Mouse (Mus musculus) heart, embryonic 13.5 days (tissue): ENCODE results near the gene Lonrf2. TPM values are rescaled to one million over a fixed set of nuclear protein-coding genes. Genes with fewer than 3 reads are reported as not detected.
A peak's percentile ranks its signal among the peaks of the same experiment; 100 is the strongest.

Source experiments
- ATAC-seq: fragments of 200-750 bp; cut with Nextera tagmentation; 2 replicates; pipeline ENCODE4 v1.8.0; 2017; ENCODE audit warnings: moderate TSS enrichment; ENCODE audit not compliant: insufficient number of reproducible peaks, low FRiP score, low TSS enrichment; ENCODE audit errors: extremely low read depth
- H3K27ac ChIP-seq: fragments of 300-500 bp; sonication (generic); replicated peaks from 2 replicates; pipeline ENCODE4 v1.5.1; 2015; ENCODE audit warnings: moderate library complexity, mild to moderate bottlenecking, inconsistent platforms
- H3K27me3 ChIP-seq: fragments of 300-500 bp; sonication (generic); replicated peaks from 2 replicates; pipeline ENCODE4 v1.6.1; 2015; ENCODE audit warnings: mild to moderate bottlenecking, inconsistent platforms
- H3K36me3 ChIP-seq: fragments of 300-500 bp; sonication (generic); 2 replicates; pipeline ENCODE4 v1.6.1; 2015; ENCODE audit warnings: mild to moderate bottlenecking, inconsistent platforms
- H3K4me1 ChIP-seq: fragments of 300-500 bp; sonication (generic); 2 replicates; pipeline ENCODE4 v1.6.1; 2015; ENCODE audit warnings: inconsistent platforms
- H3K4me2 ChIP-seq: fragments of 300-500 bp; sonication (generic); 2 replicates; pipeline ENCODE4 v1.6.1; 2015; ENCODE audit warnings: inconsistent platforms, mild to moderate bottlenecking, moderate library complexity
- H3K4me3 ChIP-seq: fragments of 300-500 bp; sonication (generic); 2 replicates; pipeline ENCODE4 v1.5.1; 2015; ENCODE audit warnings: moderate library complexity, mild to moderate bottlenecking, inconsistent platforms
- H3K9ac ChIP-seq: fragments of 300-500 bp; sonication (generic); 2 replicates; pipeline ENCODE4 v1.6.1; 2015; ENCODE audit warnings: inconsistent platforms, mild to moderate bottlenecking, moderate library complexity
- H3K9me3 ChIP-seq: fragments of 300-500 bp; sonication (generic); 2 replicates; pipeline ENCODE4 v1.6.1; 2016; ENCODE audit warnings: inconsistent platforms
- WGBS: fragments of 180-500 bp; shearing (Covaris S2); methylation state at CpG from one replicate; pipeline ENCODE4 v1.1.7; 2015; ENCODE audit warnings: mixed read lengths; 5-methylcytosine and 5-hydroxymethylcytosine counted together
- polyA plus RNA-seq: library from polyadenylated mRNA; unstranded; fragments of >200 nt; fragmentation: Nextera tagmentation; extraction: Ambion mirVana; gene quantifications from 2 replicates; pipeline ENCODE4 v1.2.1, GENCODE M21; 2015

Gene Lonrf2
- polyA plus RNA-seq, 1 experiment from 2014 or later: 0.52 TPM

- Histone ChIP-seq H3K27me3 (peaks cover 5% of the 10 kb centered on the region; the same call in 1 of the 2 replicates), H3K27ac (no peak overlapping the region), H3K36me3 (no peaks in the 10 kb centered on the region), H3K9me3 (no peaks in the 10 kb centered on the region), H3K4me2 (no peak overlapping the region), H3K4me3 (no peak overlapping the region), H3K9ac (no peak overlapping the region), H3K4me1 (no peaks in the 10 kb centered on the region)
- ATAC-seq: no peak
- 10% methylated on average over 4 of the region's 4 CpGs for WGBS
These were observed 25.7 kb upstream of the Lonrf2 start for GRCm38 (mm10) chr1:38862213-38862612.

- 80% methylated on average over 9 of the region's 9 CpGs for WGBS
These were observed 24.5 kb upstream of the Lonrf2 start for GRCm38 (mm10) chr1:38860867-38861524.

GRCm38 (mm10) chr1:38860207-38860606 is 23.7 kb upstream of the Lonrf2 start:
- no peaks in the 10 kb centered on the region for H3K9me3 ChIP-seq
- WGBS: 80% methylated on average over 5 of the region's 5 CpGs
- H3K9ac ChIP-seq: no peak overlapping the region
- no peak overlapping the region for H3K4me2 ChIP-seq
- peaks cover 8% of the 10 kb centered on the region for H3K27me3 ChIP-seq
- H3K27ac ChIP-seq: no peak overlapping the region
- H3K4me1 ChIP-seq: no peaks in the 10 kb centered on the region
- no peak overlapping the region for H3K4me3 ChIP-seq
- no peaks in the 10 kb centered on the region for H3K36me3 ChIP-seq
- ATAC-seq: peak; percentile 61; the same call in 1 of the 2 replicates

More at GRCm38 (mm10) chr1:38860867-38861524, 24.5 kb upstream of the Lonrf2 start:
- Histone ChIP-seq H3K27ac (no peak overlapping the region), H3K27me3 (peaks cover 5% of the 10 kb centered on the region; the same call in 1 of the 2 replicates), H3K4me3 (no peak overlapping the region), H3K4me1 (no peaks in the 10 kb centered on the region), H3K9me3 (no peaks in the 10 kb centered on the region), H3K36me3 (no peaks in the 10 kb centered on the region), H3K4me2 (no peak overlapping the region), H3K9ac (no peak overlapping the region)
- no peak for ATAC-seq

GRCm38 (mm10) chr1:38856196-38856595 is 19.7 kb upstream of the Lonrf2 start:
- no peaks in the 10 kb centered on the region for H3K9me3 ChIP-seq
- no peak overlapping the region for H3K27ac ChIP-seq
- no peak for ATAC-seq
- H3K36me3 ChIP-seq: no peaks in the 10 kb centered on the region
- H3K9ac ChIP-seq: no peak overlapping the region
- H3K4me3 ChIP-seq: no peak overlapping the region
- no peaks in the 10 kb centered on the region for H3K4me1 ChIP-seq
- WGBS: 14% methylated on average over 3 of the region's 3 CpGs
- H3K27me3 ChIP-seq: peaks cover 22% of the 10 kb centered on the region
- H3K4me2 ChIP-seq: no peak overlapping the region

GRCm38 (mm10) chr1:38852250-38852649 is 15.7 kb upstream of the Lonrf2 start:
- no peak overlapping the region for H3K27ac ChIP-seq
- ATAC-seq: no peak
- no peaks in the 10 kb centered on the region for H3K36me3 ChIP-seq
- no peaks in the 10 kb centered on the region for H3K4me1 ChIP-seq
- peaks cover 17% of the 10 kb centered on the region for H3K27me3 ChIP-seq
- no peak overlapping the region for H3K4me3 ChIP-seq
- no peak overlapping the region for H3K4me2 ChIP-seq
- 56% methylated on average over 2 of the region's 2 CpGs for WGBS
- H3K9me3 ChIP-seq: no peaks in the 10 kb centered on the region
- H3K9ac ChIP-seq: no peak overlapping the region

GRCm38 (mm10) chr1:38850650-38851049 is 14.1 kb upstream of the Lonrf2 start:
- WGBS: 64% methylated on average over 2 of the region's 2 CpGs
- ATAC-seq: no peak
- no peaks in the 10 kb centered on the region for H3K4me1 ChIP-seq

GRCm38 (mm10) chr1:38848451-38849289 is 12.2 kb upstream of the Lonrf2 start:
- 84% methylated on average over 2 of the region's 2 CpGs for WGBS
- Histone ChIP-seq H3K4me3 (no peak overlapping the region), H3K27ac (no peak overlapping the region), H3K9me3 (no peaks in the 10 kb centered on the region), H3K4me2 (no peak overlapping the region), H3K27me3 (peaks cover 7% of the 10 kb centered on the region; the same call in 1 of the 2 replicates), H3K9ac (no peak overlapping the region), H3K4me1 (no peaks in the 10 kb centered on the region), H3K36me3 (no peaks in the 10 kb centered on the region)
- ATAC-seq: no peak

More at GRCm38 (mm10) chr1:38850650-38851049, 14.1 kb upstream of the Lonrf2 start:
- Histone ChIP-seq H3K36me3 (no peaks in the 10 kb centered on the region), H3K4me3 (no peak overlapping the region), H3K27me3 (peaks cover 17% of the 10 kb centered on the region), H3K4me2 (no peak overlapping the region), H3K9ac (no peak overlapping the region), H3K9me3 (no peaks in the 10 kb centered on the region), H3K27ac (no peak overlapping the region)

GRCm38 (mm10) chr1:38847975-38848374 is 11.5 kb upstream of the Lonrf2 start:
- Histone ChIP-seq H3K36me3 (no peaks in the 10 kb centered on the region), H3K27me3 (peaks cover 7% of the 10 kb centered on the region; the same call in 1 of the 2 replicates), H3K4me3 (no peak overlapping the region), H3K27ac (no peak overlapping the region), H3K4me1 (no peaks in the 10 kb centered on the region), H3K9ac (no peak overlapping the region), H3K9me3 (no peaks in the 10 kb centered on the region), H3K4me2 (no peak overlapping the region)
- WGBS: 67% methylated on average over 11 of the region's 11 CpGs
- no peak for ATAC-seq

GRCm38 (mm10) chr1:38843275-38843674 is 6.8 kb upstream of the Lonrf2 start:
- no peak overlapping the region for H3K4me3 ChIP-seq
- H3K36me3 ChIP-seq: no peaks in the 10 kb centered on the region
- H3K4me2 ChIP-seq: no peak overlapping the region
- no peak overlapping the region for H3K27ac ChIP-seq
- 68% methylated on average over 4 of the region's 4 CpGs for WGBS
- no peaks in the 10 kb centered on the region for H3K9me3 ChIP-seq
- peaks cover 5% of the 10 kb centered on the region for H3K27me3 ChIP-seq
- no peak for ATAC-seq
- no peak overlapping the region for H3K9ac ChIP-seq
- no peaks in the 10 kb centered on the region for H3K4me1 ChIP-seq

GRCm38 (mm10) chr1:38842861-38843260 is 6.3 kb upstream of the Lonrf2 start:
- no peak overlapping the region for H3K27ac ChIP-seq
- no peaks in the 10 kb centered on the region for H3K4me1 ChIP-seq
- no peaks in the 10 kb centered on the region for H3K9me3 ChIP-seq
- H3K9ac ChIP-seq: no peak overlapping the region
- no peak overlapping the region for H3K4me2 ChIP-seq
- H3K36me3 ChIP-seq: no peaks in the 10 kb centered on the region
- ATAC-seq: no peak
- H3K27me3 ChIP-seq: peaks cover 9% of the 10 kb centered on the region
- WGBS: 57% methylated on average over 1 of the region's 1 CpGs
- H3K4me3 ChIP-seq: no peak overlapping the region

- WGBS: 44% methylated on average over 1 of the region's 1 CpGs
- H3K4me3 ChIP-seq: no peak overlapping the region
- peaks cover 38% of the 10 kb centered on the region for H3K27me3 ChIP-seq
- no peak overlapping the region for H3K27ac ChIP-seq
- no peak overlapping the region for H3K4me2 ChIP-seq
- peaks cover 6% of the 10 kb centered on the region for H3K4me1 ChIP-seq
- no peak for ATAC-seq
- H3K9ac ChIP-seq: no peak overlapping the region
- H3K36me3 ChIP-seq: no peaks in the 10 kb centered on the region
- no peaks in the 10 kb centered on the region for H3K9me3 ChIP-seq
These were observed 3.4 kb upstream of the Lonrf2 start for GRCm38 (mm10) chr1:38839944-38840343.
